Mouse (Mus musculus): ENCODE measurements around the gene Uroc1. TPM values are rescaled to one million over a fixed set of nuclear protein-coding genes. Genes with fewer than 3 reads are reported as not detected.

Uroc1 gene
- total RNA-seq, 4 experiments from 2014 or later: 0.11 TPM; not detected in 3

Other genes with a start within 250 kb of the Uroc1 start
- gene Vmn1r50, start 231.9 kb upstream of the Uroc1 start, total RNA-seq (2022): not detected
- not detected for gene Vmn1r51, start 210.7 kb upstream of the Uroc1 start, total RNA-seq (2022)
- not detected for gene Vmn1r52, start 158.5 kb upstream of the Uroc1 start, total RNA-seq (2022)
- not detected for gene V1ra8, start 130.5 kb upstream of the Uroc1 start, total RNA-seq (2022)
- not detected for gene Vmn1r53, start 108.8 kb upstream of the Uroc1 start, total RNA-seq (2022)
- gene Vmn1r54, start 87.0 kb upstream of the Uroc1 start, total RNA-seq (2022): not detected
- not detected for gene BC048671, start 32.1 kb upstream of the Uroc1 start, total RNA-seq (2022)
- gene Chst13, start 8.1 kb upstream of the Uroc1 start, total RNA-seq (2022): not detected
- 10 to 100 TPM; 11.6 to 14.2 (median 12.1) TPM for gene Zxdc, start 36.2 kb downstream of the Uroc1 start, total RNA-seq (2022)
- under 1 TPM in 1 of 4 experiments, not detected in 3; 0.56 TPM for gene Cfap100, start 95.5 kb downstream of the Uroc1 start, total RNA-seq (2022)
- 10 to 100 TPM; 26.7 to 83.2 (median 44.3) TPM for gene Klf15, start 129.3 kb downstream of the Uroc1 start, total RNA-seq (2022)
- gene Aldh1l1, start 153.1 kb downstream of the Uroc1 start, total RNA-seq (2022): 1 to 10 TPM; 2.4 to 5.5 (median 4.0) TPM

All from gastrocnemius, adult 8-10 months (tissue).